Mouse (Mus musculus) thymus, postnatal 36 days (tissue): ENCODE data around the gene Rbm31y.
"Not testable (repeated sequence)": the region's sequence is repeated elsewhere in the genome, so short reads cannot be mapped to it uniquely, and the experiment has no call there.

Experiments
- DNase-seq, 2 experiments: peaks; one replicate each; pipeline ENCODE4 v3.0.0; 2022; ENCODE audit warnings: mixed read lengths in 2 of 2

The Rbm31y gene

DNA sequence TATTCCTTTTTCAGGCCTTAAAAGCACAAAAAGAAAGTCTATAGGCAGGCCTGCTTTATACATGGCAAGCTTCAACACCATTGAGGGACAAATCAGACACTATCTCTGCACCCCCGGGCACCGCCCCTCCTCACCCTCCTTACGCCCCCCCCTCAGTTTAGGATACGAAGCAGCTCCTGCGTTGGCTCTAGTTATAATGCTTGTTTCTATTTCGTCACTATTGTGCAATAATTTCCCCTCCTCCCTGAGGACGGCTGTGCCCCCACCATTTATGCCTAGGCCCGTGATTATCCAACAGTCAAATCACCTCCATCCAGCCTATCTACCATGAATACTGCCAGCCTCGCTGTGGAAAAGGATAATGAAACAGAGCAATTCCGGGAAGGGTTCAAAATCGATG lies at the start of gene Rbm31y:
Gene Rbm31y, plus strand, starts transcription at position 301 of the 400 bp plus-strand sequence.
- not testable (repeated sequence) for DNase-seq
